Mouse (Mus musculus): ENCODE measurements around the gene Nceh1. TPM values are rescaled to one million over a fixed set of nuclear protein-coding genes. Genes with fewer than 3 reads are reported as not detected.

Nceh1 gene
- polyA plus RNA-seq, 1 experiment, result 137 TPM

DNA sequence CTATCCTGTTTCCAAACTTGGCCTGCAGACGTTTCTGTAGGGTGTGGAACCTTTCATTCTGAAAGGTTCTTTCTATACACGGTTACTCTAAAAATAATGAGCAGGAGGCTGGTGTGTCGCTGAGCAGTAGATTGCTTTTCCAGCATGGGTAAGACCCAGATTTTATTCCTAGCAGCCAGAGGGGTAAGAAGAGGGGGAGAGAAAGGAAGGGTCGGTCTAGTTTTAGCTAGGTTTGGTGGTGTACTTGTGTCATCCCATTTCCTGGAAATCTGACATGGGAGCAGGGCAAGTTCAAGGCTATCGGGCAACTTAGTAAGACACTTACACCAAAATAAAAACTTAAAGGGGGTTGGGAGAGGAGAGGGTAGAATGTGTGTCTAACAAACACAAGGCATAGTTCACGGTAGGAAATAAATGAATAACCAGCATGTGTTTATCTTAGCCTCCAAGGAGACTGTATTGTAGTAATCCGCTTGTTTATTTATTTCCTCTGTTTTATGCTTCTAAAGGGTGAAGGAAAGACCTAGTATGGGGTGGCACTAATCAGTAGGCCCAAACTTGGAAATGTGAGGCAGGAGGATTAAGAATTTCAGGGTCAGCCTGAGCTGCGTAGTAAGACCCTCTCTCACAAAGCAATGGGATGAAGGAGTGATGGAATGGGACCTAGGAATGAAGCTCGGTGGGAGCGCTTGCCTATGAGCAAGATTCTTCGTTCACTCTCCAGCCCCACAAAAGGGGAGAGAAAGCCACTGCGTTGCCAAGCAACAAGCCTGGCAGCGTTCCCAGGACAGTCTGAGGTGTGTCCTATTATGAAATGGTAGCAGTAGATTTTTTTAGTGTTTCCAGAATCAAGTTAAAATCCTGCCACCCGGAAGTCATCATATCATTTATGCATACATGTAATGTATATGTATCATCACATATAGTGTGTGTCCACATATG, 6.8 kb downstream of the Nceh1 start:
- peak overlapping the region; percentile 99 for H3K27ac ChIP-seq (ENCODE audit: insufficient read depth, low read depth, low read length)
- 0 out of 2 replicates have a peak overlapping the region, but pooled peaks have one; percentile 6 for H3K4me3 ChIP-seq (ENCODE audit: insufficient read depth, low read length)
- H3K4me1 ChIP-seq (ENCODE audit: control insufficient read depth, insufficient read depth, low read length), result peaks cover 81% of the 10 kb centered on the region
- no peak for TF ChIP-seq CTCF (IDR thresholded peaks at IDR 0.05; ENCODE audit: low read depth, low read length)
- TF ChIP-seq POLR2A (IDR thresholded peaks at IDR 0.05; ENCODE audit: borderline replicate concordance, low read depth, low read length), result no peak

DNA sequence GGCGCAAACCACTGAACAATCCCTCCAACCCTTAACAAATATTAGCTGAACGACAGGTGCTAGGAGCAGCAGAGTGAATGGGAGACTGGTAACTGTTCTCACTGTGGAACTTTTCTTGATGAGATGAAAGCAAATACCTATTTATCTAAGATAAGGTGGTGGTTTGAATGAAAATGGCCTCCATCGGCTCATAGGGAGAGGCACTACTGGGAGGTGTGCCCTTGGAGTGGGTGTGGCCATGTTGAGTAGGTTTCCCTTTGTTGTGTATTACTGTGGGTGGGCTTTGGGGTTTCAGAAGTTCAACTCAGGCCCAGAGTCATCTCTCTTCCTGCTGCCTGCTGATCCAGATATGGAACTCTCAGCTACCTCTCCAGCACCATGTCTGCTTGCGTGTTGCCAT, 8.1 kb downstream of the Nceh1 start:
- peaks cover 81% of the 10 kb centered on the region for H3K4me1 ChIP-seq (ENCODE audit: control insufficient read depth, insufficient read depth, low read length)
- peak overlapping the region; percentile 99 for H3K27ac ChIP-seq (ENCODE audit: insufficient read depth, low read depth, low read length)
- no peak overlapping the region for H3K4me3 ChIP-seq (ENCODE audit: insufficient read depth, low read length)

DNA sequence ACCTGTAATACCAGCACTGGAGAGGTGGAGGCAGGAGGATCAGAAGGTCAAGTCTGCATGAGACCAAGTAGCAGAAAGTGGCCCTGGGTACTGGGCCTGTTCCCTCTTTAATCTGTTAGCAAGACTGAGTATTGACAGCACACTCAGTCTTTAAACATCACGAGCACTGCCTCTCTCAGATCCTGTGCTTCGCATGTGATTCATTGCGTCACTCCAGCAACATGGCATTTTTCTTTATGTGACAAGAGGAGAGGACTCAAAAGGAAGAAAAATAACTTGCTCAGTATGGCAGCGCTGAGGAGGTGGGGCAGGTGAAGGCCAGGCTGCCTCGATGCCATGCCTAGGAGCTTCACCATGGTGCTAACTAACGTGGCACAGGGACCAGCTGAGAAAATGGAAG, 9.1 kb downstream of the Nceh1 start:
- Histone ChIP-seq H3K4me3 (ENCODE audit: insufficient read depth, low read length) (peak overlapping the region; percentile 6; the same call in 1 of the 2 replicates), H3K27ac (ENCODE audit: insufficient read depth, low read depth, low read length) (peak overlapping the region; percentile 99), H3K4me1 (ENCODE audit: control insufficient read depth, insufficient read depth, low read length) (peaks cover 82% of the 10 kb centered on the region)
- TF ChIP-seq CTCF (IDR thresholded peaks at IDR 0.05; ENCODE audit: low read depth, low read length), result no peak
- TF ChIP-seq POLR2A (IDR thresholded peaks at IDR 0.05; ENCODE audit: borderline replicate concordance, low read depth, low read length), result no peak

More for the DNA sequence above, 8.1 kb downstream of the Nceh1 start:
- TF ChIP-seq POLR2A (IDR thresholded peaks at IDR 0.05; ENCODE audit: borderline replicate concordance, low read depth, low read length) (no peak), CTCF (IDR thresholded peaks at IDR 0.05; ENCODE audit: low read depth, low read length) (no peak)

DNA sequence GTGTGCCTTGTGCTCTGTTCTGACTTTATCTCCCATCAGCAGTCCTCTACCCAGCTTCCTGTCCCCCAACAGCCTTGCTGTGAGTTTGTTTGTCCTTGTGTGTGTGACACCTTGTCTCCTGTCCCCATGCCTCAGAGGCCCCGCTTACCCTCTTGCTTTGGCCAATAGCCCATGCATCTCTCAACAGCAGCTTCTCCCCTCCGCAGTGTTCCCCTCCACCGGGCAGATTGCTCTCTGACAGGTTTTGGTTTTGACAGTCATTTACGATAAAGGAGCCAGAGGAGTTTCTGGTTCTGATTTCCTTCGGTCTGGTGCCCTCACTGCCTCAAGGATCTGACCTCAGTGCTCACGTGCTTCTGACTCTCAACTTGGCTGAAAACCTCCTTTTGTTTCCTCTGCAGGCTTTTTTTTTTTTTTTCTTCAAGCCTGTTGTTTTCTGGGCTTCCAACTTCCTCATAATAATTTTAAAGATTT, 11.1 kb downstream of the Nceh1 start:
- TF ChIP-seq POLR2A (IDR thresholded peaks at IDR 0.05; ENCODE audit: borderline replicate concordance, low read depth, low read length) (peak; percentile 90; the same call in 1 of the 2 replicates), CTCF (IDR thresholded peaks at IDR 0.05; ENCODE audit: low read depth, low read length) (no peak)
- H3K4me3 ChIP-seq (ENCODE audit: insufficient read depth, low read length), result peak overlapping the region; percentile 83
- peaks cover 81% of the 10 kb centered on the region for H3K4me1 ChIP-seq (ENCODE audit: control insufficient read depth, insufficient read depth, low read length)
- H3K27ac ChIP-seq (ENCODE audit: insufficient read depth, low read depth, low read length), result peak overlapping the region; percentile 99

DNA sequence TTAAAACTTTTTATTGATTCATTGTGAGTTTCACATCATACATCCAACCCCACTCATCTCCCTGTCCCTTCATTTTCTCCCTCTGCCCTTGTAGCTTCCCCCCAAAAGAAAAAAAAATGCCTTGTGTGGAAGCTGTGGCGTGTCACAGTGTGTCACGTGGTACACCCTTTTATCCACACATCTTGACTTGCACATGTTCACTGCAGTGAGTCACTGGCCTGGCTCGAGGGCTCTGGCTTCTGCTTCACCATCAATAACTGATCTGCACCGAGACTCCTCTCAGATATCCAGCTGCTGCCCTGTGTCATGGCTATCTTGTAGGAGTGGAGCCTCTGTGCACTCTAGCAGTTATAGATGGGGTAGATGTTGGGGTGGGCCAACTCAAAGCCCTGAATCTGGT, 12.4 kb downstream of the Nceh1 start:
- peak overlapping the region; percentile 99 for H3K27ac ChIP-seq (ENCODE audit: insufficient read depth, low read depth, low read length)
- H3K4me3 ChIP-seq (ENCODE audit: insufficient read depth, low read length), result no peak overlapping the region
- H3K4me1 ChIP-seq (ENCODE audit: control insufficient read depth, insufficient read depth, low read length), result peaks cover 76% of the 10 kb centered on the region
- TF ChIP-seq CTCF (IDR thresholded peaks at IDR 0.05; ENCODE audit: low read depth, low read length) (no peak), POLR2A (IDR thresholded peaks at IDR 0.05; ENCODE audit: borderline replicate concordance, low read depth, low read length) (no peak)

DNA sequence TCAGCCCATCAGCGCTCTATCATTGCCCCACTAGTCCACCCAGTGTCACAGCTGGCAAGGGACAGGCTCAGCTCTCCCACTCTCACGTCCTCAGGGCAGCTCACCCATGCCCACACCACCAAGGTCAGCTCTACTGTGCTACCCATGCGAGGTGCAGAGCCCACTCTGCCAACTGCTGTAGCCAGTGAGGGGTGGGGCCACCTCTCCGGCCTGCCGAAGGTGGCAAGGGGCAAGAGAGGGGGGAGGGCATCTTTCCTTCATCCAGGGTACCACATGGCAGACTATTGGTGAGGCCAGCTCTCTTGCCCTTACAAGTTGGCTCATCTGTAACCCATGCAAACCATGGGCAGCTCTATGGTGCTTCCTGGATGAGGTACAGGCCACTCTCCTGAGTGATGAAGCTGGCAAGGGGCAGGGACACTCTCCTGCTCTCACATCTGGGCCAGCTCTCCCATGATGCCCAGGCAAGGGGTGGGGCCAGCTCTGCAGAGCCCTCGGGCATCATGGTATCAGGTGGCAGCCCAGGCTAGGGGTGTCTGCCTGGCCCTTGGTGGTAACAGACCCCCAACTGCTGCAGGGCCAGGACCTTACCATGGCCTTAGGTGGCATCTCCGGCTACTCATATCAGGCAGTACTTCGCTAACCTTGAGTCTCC, 12.9 kb downstream of the Nceh1 start:
- Histone ChIP-seq H3K4me3 (ENCODE audit: insufficient read depth, low read length) (no peak overlapping the region), H3K4me1 (ENCODE audit: control insufficient read depth, insufficient read depth, low read length) (peaks cover 74% of the 10 kb centered on the region), H3K27ac (ENCODE audit: insufficient read depth, low read depth, low read length) (peak overlapping the region; percentile 99)
- TF ChIP-seq POLR2A (IDR thresholded peaks at IDR 0.05; ENCODE audit: borderline replicate concordance, low read depth, low read length) (no peak), CTCF (IDR thresholded peaks at IDR 0.05; ENCODE audit: low read depth, low read length) (no peak)

DNA sequence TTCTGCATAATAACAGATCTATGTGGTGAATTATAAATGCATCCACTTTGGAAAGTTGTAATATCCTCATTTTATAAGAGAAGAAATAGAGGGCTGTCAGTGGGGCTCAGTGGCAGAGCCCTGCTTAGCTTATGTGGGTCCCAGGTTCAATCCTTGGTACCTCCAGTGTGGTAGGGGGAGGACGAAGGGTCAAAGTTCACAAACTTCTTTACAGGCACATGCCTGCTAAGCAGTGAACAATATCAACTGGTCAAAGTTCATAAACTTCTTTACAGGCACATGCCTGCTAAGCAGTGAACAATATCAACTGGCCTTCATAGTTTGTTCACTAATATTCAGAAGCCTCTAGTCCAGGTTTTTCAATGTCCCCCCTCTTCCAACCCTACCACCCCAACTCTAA, 13.8 kb downstream of the Nceh1 start:
- TF ChIP-seq POLR2A (IDR thresholded peaks at IDR 0.05; ENCODE audit: borderline replicate concordance, low read depth, low read length), result no peak
- no peak for TF ChIP-seq CTCF (IDR thresholded peaks at IDR 0.05; ENCODE audit: low read depth, low read length)
- no peak overlapping the region for H3K4me3 ChIP-seq (ENCODE audit: insufficient read depth, low read length)
- H3K4me1 ChIP-seq (ENCODE audit: control insufficient read depth, insufficient read depth, low read length), result peaks cover 74% of the 10 kb centered on the region
- H3K27ac ChIP-seq (ENCODE audit: insufficient read depth, low read depth, low read length), result no peak overlapping the region; the same call in 1 of the 2 replicates

DNA sequence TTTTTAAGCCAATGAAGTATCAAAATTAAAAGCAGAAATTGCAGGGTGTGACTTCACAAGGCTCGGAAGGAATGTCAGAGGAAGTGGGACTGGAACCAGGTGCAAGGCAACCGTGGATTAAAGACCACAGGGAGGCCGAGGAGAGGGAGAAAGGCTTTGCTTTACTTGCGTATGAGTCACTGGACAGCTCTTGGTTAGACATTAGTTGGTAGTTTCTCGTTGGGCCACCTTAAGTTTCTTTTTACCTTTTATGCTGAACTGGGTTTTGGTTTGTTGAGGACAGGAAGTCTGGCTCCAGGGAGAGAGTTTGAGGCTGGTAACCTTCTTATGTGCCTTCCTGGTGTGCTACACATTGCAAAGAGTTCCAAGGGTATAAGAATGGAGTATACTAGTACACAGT, 15.1 kb downstream of the Nceh1 start:
- Histone ChIP-seq H3K4me3 (ENCODE audit: insufficient read depth, low read length) (no peak overlapping the region), H3K4me1 (ENCODE audit: control insufficient read depth, insufficient read depth, low read length) (peaks cover 76% of the 10 kb centered on the region), H3K27ac (ENCODE audit: insufficient read depth, low read depth, low read length) (no peak overlapping the region)
- TF ChIP-seq POLR2A (IDR thresholded peaks at IDR 0.05; ENCODE audit: borderline replicate concordance, low read depth, low read length) (no peak), CTCF (IDR thresholded peaks at IDR 0.05; ENCODE audit: low read depth, low read length) (no peak)

DNA sequence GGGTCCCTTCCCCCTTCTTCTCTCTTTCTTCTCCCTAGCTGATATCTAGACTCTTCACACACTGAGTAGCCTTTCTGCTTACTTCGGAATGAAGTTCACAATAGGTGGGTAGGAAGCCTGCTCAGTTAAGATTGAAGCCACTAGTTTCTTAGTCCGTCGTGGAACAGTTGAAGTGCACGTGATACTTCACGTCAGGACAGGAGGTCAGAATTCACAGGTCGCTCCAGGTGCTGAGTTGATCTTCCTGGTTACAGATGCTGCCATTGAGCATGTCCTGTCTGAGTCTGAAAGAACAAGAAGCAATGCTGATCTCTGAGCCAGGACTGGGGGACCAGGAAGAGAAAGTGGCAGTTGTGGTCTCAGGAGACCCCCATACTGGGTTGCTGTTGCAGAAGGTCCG, 16.4 kb downstream of the Nceh1 start:
- Histone ChIP-seq H3K27ac (ENCODE audit: insufficient read depth, low read depth, low read length) (no peak overlapping the region), H3K4me3 (ENCODE audit: insufficient read depth, low read length) (no peak overlapping the region), H3K4me1 (ENCODE audit: control insufficient read depth, insufficient read depth, low read length) (peaks cover 78% of the 10 kb centered on the region)
- TF ChIP-seq POLR2A (IDR thresholded peaks at IDR 0.05; ENCODE audit: borderline replicate concordance, low read depth, low read length) (no peak), CTCF (IDR thresholded peaks at IDR 0.05; ENCODE audit: low read depth, low read length) (no peak)

Data from bone marrow macrophage, adult 2 months (primary cell).